Mouse (Mus musculus): ENCODE results near the gene Flt1. TPM values are rescaled to one million over a fixed set of nuclear protein-coding genes. Genes with fewer than 3 reads are reported as not detected.

The Flt1 gene
- polyA plus RNA-seq, 1 experiment from 2014 or later = 3.9 TPM

DNA sequence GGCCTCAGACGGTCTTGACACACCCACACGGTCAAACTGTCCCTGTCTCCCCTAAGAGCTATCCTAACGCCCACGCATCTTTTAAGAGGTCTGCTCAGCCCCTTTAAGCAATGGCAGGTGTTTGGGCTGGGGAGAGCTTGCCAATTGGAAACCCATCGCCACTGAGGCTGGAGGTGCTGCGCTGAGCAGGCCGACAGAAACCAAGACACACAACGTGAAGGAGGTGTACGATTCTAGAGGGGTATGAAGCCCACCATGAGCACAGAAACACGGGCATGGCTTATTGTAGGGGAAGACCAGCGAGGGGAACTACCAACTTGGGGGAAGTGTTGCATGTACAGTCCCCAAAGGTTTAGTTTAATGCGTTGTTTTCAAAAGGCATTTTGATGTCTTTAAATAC lies 1.7 kb upstream of the Flt1 start:
- TF ChIP-seq CTCF (IDR thresholded peaks at IDR 0.05; ENCODE audit: low read depth) (no peak), EP300 (optimal IDR thresholded peaks at IDR 0.05) (no peak)
- DNase-seq (ENCODE audit: low spot score) (no peak), ATAC-seq (ENCODE audit: low FRiP score, low TSS enrichment) (no peak)
- 0 out of 2 replicates have a peak, but pooled peaks cover 3% of the 10 kb centered on the region for H3K4me1 ChIP-seq (replicated peaks; ENCODE audit: control insufficient read depth, insufficient read depth)
- H3K36me3 ChIP-seq (ENCODE audit: control insufficient read depth, insufficient read depth, low read length) = no peaks in the 10 kb centered on the region
- H3K4me3 ChIP-seq (ENCODE audit: low read depth, low read length) = no peak overlapping the region
- H3K27me3 ChIP-seq (ENCODE audit: control insufficient read depth, insufficient read depth, low read length) = peaks cover 18% of the 10 kb centered on the region; the same call in 1 of the 2 replicates
- no peak overlapping the region for H3K27ac ChIP-seq (replicated peaks)
- no peak overlapping the region for H3K4me2 ChIP-seq (replicated peaks; ENCODE audit: low read depth)
- no peaks in the 10 kb centered on the region for H3K9me3 ChIP-seq (ENCODE audit: control insufficient read depth, low read length)
- H3K9ac ChIP-seq (ENCODE audit: low read length) = no peak overlapping the region
- 16% methylated on average over 12 of the region's 12 CpGs for WGBS

DNA sequence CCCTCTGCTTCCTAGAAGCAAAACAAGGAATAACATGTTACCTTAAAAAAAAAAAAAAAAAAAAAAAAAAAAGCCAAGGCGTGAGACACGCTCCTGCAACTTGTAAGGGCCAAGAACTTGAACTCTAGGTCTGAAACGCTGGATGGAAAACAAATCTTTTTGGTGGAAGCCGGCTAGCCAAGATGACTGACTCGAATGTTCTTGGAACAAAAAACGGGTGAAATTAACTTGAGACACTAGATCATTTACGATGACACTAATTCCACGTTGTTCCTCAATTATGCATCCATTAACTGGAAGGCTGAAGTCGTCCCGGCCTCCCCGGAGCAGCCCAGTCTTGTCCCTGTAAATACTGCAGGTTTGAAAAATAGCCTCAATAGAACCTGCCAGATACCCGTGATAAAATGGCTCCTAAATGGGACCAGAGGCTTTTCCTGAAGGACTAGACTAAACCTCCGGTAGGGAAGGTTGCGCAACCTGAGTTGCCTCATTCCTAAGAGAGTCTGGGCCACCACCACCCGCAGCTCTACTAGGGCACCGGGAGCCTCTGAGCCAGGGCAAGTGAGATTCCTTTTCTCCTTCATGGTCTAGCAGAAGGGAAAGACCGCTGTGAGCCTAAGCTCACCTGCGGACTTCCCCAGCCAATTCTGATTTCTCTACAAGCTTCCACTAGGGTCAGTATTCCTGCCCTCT lies 1.0 kb upstream of the Flt1 start:
- Histone ChIP-seq H3K4me2 (replicated peaks; ENCODE audit: low read depth) (peak overlapping the region; percentile 70), H3K9me3 (ENCODE audit: control insufficient read depth, low read length) (no peaks in the 10 kb centered on the region), H3K36me3 (ENCODE audit: control insufficient read depth, insufficient read depth, low read length) (no peaks in the 10 kb centered on the region), H3K4me3 (ENCODE audit: low read depth, low read length) (peak overlapping the region; percentile 48), H3K27me3 (ENCODE audit: control insufficient read depth, insufficient read depth, low read length) (peaks cover 21% of the 10 kb centered on the region; the same call in 1 of the 2 replicates), H3K9ac (ENCODE audit: low read length) (no peak overlapping the region), H3K4me1 (replicated peaks; ENCODE audit: control insufficient read depth, insufficient read depth) (0 out of 2 replicates have a peak, but pooled peaks cover 3% of the 10 kb centered on the region), H3K27ac (replicated peaks) (no peak overlapping the region)
- no peak for ATAC-seq (ENCODE audit: low FRiP score, low TSS enrichment)
- TF ChIP-seq EP300 (optimal IDR thresholded peaks at IDR 0.05) = no peak
- no peak for TF ChIP-seq CTCF (IDR thresholded peaks at IDR 0.05; ENCODE audit: low read depth)
- 4% methylated on average over 18 of the region's 18 CpGs for whole genome bisulfite sequencing
- DNase-seq (ENCODE audit: low spot score) = no peak

DNA sequence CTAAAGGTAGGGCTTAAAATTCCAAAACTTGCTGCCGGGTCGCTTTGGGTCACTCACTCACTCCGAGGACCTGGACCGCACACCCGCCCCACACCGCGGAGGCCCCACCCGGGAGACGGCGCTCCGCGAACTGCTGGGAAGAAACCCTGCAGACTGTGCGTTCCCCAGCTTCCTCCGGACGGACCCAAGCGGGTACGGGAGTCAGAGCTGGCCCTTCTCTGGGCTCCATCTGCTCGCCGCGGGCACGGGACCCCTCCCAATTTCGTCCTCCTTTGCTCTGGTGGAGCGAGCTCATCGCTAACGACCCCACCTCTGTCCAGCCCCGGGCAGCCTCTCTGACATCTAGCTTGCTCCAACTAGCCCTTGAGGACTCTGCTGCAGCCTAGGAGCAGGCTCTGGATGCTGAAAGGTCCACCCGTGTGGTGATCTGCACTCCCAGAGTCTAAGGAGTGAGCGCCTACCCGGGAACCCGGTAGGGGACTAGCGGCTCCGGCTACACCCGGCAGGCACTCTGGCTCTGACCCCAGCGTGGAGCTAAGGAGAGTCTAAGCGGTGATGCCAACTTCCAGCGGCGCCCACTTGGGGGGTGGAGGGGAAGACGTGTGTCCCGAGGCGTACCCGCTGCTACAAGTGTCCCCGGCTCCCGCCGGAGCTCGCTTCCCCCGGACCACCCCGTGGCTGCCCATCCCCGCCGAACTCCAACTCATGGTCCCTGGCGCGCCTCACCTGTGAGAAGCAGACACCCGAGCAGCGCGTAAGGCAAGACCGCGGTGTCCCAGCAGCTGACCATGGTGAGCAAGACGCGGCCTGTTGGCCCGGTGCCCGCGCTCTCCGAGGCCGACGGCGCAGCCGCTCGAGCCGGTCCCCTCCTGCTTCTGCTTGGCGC lies 623 bp downstream of the Flt1 start:
- Histone ChIP-seq H3K36me3 (ENCODE audit: control insufficient read depth, insufficient read depth, low read length) (no peaks in the 10 kb centered on the region), H3K9ac (ENCODE audit: low read length) (peak overlapping the region; percentile 41; the same call in 1 of the 2 replicates), H3K4me3 (ENCODE audit: low read depth, low read length) (peak overlapping the region; percentile 48), H3K4me1 (replicated peaks; ENCODE audit: control insufficient read depth, insufficient read depth) (0 out of 2 replicates have a peak, but pooled peaks cover 3% of the 10 kb centered on the region), H3K27me3 (ENCODE audit: control insufficient read depth, insufficient read depth, low read length) (peaks cover 21% of the 10 kb centered on the region; the same call in 1 of the 2 replicates), H3K9me3 (ENCODE audit: control insufficient read depth, low read length) (no peaks in the 10 kb centered on the region), H3K27ac (replicated peaks) (no peak overlapping the region; the same call in 1 of the 2 replicates), H3K4me2 (replicated peaks; ENCODE audit: low read depth) (peak overlapping the region; percentile 70)
- 1% methylated on average over 68 of the region's 69 CpGs for WGBS
- peak; percentile 61 for DNase-seq (ENCODE audit: low spot score)
- TF ChIP-seq EP300 (optimal IDR thresholded peaks at IDR 0.05) (no peak), CTCF (IDR thresholded peaks at IDR 0.05; ENCODE audit: low read depth) (no peak)
- peak; percentile 66 for ATAC-seq (ENCODE audit: low FRiP score, low TSS enrichment)

DNA sequence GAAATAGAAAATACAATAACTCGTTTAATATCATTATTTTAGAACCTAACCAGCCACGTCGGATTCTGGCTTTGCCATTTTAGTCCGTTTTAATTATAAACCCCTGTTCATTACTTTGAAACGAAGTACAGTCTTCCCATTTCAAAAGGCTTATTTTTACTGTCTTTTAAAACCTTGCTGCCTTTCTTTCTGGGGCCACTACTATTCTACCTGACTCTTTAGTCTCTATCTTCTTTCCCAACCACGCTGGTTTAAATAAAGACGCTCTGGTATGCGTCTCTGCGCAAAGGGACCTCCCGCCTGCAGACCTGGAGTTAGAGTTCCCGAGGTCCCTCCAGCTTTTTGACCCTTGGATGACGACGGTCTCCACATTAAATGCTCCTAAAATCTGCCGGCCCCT lies 1.4 kb downstream of the Flt1 start:
- 2% methylated on average over 14 of the region's 14 CpGs for WGBS
- H3K4me1 ChIP-seq (replicated peaks; ENCODE audit: control insufficient read depth, insufficient read depth) = 0 out of 2 replicates have a peak, but pooled peaks cover 3% of the 10 kb centered on the region
- peak overlapping the region; percentile 48 for H3K4me3 ChIP-seq (ENCODE audit: low read depth, low read length)
- H3K27me3 ChIP-seq (ENCODE audit: control insufficient read depth, insufficient read depth, low read length) = peaks cover 21% of the 10 kb centered on the region; the same call in 1 of the 2 replicates
- DNase-seq (ENCODE audit: low spot score) (no peak), ATAC-seq (ENCODE audit: low FRiP score, low TSS enrichment) (no peak)
- no peak overlapping the region for H3K27ac ChIP-seq (replicated peaks)
- TF ChIP-seq EP300 (optimal IDR thresholded peaks at IDR 0.05) = no peak
- H3K9me3 ChIP-seq (ENCODE audit: control insufficient read depth, low read length) = no peaks in the 10 kb centered on the region
- H3K36me3 ChIP-seq (ENCODE audit: control insufficient read depth, insufficient read depth, low read length) = no peaks in the 10 kb centered on the region
- no peak overlapping the region for H3K9ac ChIP-seq (ENCODE audit: low read length)
- H3K4me2 ChIP-seq (replicated peaks; ENCODE audit: low read depth) = no peak overlapping the region; the same call in 1 of the 2 replicates

DNA sequence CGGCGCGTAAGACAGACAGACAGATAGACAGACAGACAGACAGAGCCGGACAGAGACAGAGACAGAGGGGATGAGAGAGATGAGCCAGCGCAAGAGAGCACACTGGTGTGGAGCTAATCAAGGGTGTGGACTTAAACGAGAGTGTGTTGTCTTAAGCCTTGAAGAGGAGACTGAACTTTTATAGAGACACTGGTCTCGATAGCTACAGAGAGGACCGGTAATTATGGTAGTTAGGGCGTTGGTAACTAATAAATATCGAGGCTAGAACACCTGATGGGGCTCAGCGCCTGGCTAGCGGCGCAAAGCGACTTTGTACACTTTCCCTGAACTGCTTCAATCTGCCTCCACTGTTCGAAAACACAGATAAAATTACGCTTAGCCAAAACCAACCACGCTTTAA lies 2.0 kb downstream of the Flt1 start:
- H3K4me3 ChIP-seq (ENCODE audit: low read depth, low read length) = 0 out of 2 replicates have a peak overlapping the region, but pooled peaks have one; percentile 3
- H3K9ac ChIP-seq (ENCODE audit: low read length) = no peak overlapping the region
- H3K4me2 ChIP-seq (replicated peaks; ENCODE audit: low read depth) = no peak overlapping the region
- peaks cover 21% of the 10 kb centered on the region; the same call in 1 of the 2 replicates for H3K27me3 ChIP-seq (ENCODE audit: control insufficient read depth, insufficient read depth, low read length)
- H3K4me1 ChIP-seq (replicated peaks; ENCODE audit: control insufficient read depth, insufficient read depth) = 0 out of 2 replicates have a peak, but pooled peaks cover 3% of the 10 kb centered on the region
- no peaks in the 10 kb centered on the region for H3K9me3 ChIP-seq (ENCODE audit: control insufficient read depth, low read length)
- ATAC-seq (ENCODE audit: low FRiP score, low TSS enrichment) (no peak), DNase-seq (ENCODE audit: low spot score) (no peak)
- 14% methylated on average over 17 of the region's 17 CpGs for WGBS
- TF ChIP-seq EP300 (optimal IDR thresholded peaks at IDR 0.05) = no peak
- TF ChIP-seq CTCF (IDR thresholded peaks at IDR 0.05; ENCODE audit: low read depth) = no peak
- no peak overlapping the region for H3K27ac ChIP-seq (replicated peaks)
- H3K36me3 ChIP-seq (ENCODE audit: control insufficient read depth, insufficient read depth, low read length) = no peaks in the 10 kb centered on the region

All from stomach, postnatal 0 days (tissue).